Mouse (Mus musculus): ENCODE measurements around the gene Rhod.

DNA sequence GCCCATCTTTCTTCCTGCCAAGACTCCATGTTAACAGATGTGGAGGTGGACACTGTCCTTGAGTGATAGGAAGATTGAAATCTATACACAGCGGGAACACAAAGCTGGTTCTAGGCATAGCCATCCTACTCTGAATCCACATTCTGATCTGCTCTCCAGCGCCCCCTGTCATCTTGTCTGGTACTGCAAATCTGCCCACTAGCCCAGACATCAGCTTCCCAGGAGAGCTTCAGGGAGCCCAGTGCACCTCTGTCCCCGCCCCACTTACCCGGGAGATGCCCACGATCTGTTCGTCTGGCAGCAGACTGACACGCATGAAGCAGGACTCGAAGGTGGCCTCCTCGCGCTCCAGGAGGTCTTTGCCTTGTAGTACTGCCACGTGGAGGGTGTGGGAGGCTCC, 17.0 kb upstream of the Rhod start:
- TF ChIP-seq ZC3H11A (IDR thresholded peaks at IDR 0.05; ENCODE audit: borderline replicate concordance, low read depth, low read length): no peak
- no peak for TF ChIP-seq CHD2 (IDR thresholded peaks at IDR 0.05; ENCODE audit: low read depth, low read length)

Measured in ES-E14 (cell line).